Mouse (Mus musculus): ENCODE measurements around the gene Ncam1. TPM values are rescaled to one million over a fixed set of nuclear protein-coding genes. Genes with fewer than 3 reads are reported as not detected.

The Ncam1 gene
- total RNA-seq, 2 experiments from 2014 or later, result 10.9 to 12.0 TPM

- ATAC-seq (ENCODE audit: poor library complexity, severe bottlenecking), result no peak
Measured at GRCm38 (mm10) chr9:49570731-49571694, 227.7 kb downstream of the Ncam1 start.

DNA sequence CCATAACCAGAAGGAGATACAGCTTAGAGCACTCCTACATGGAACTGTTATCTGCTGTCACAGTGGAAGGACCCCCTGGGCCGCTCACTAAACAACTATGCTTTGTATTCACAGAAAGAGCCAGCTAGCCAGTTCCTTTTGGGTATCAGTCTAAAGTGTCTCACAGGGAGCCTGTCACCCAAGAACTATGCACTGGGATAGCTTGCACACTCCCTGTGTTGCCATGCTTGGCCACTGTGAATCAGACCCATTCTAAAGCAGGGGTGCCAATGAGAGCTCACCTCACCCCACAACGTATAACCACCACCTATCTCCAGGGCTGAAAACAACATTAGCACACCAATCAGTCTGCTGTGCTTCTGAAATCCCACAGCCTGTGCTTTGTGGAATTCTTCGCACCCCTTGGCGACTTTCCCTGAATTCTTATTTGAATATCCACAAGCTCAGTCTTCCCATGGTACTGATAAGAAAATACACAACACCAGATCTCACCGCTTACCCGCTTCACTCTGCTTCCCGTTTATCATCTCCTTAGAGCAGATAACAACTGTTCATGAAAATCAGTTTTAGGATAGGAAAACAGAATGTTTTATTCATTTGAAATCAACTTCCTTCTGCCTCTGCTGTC lies 228.6 kb downstream of the Ncam1 start:
- ATAC-seq (ENCODE audit: poor library complexity, severe bottlenecking), result no peak

DNA sequence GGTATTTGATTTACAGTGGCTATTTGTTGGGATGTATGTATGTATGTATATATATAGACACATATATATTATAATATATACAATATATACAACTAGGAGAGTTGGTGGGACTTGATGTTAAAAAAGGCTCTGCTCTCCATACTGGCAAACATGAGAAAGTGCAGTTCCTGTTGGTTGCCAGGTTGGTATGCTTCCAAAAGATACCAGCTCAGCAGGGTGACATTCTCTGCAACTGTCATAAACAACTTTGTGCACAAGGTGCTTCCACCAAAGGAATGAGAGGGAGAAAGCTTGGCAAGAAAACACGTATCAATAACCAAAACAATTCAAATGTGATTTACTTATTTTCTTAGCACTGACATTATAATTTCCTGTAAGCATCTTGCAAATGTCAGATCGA lies 232.9 kb downstream of the Ncam1 start:
- ATAC-seq (ENCODE audit: poor library complexity, severe bottlenecking), result no peak

DNA sequence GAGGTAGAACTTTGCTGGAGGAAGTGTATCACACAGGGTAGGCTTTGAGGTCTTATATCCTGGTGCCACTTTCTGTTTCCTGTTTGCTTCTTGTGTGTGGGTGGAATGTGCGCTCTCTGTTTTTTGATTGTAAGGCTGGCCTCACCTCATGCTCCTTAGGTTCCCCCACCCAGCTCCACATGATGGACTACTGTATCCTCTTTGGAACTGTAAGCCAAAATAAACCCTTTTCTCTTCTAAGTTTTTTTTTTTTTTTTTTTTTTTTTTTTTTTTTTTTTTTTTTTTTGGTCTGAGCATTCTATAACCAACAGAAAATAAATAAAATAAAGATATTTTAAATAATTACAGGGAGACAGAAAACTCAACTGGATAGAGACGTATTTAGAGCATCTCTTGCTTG lies 239.8 kb downstream of the Ncam1 start:
- no peak for ATAC-seq (ENCODE audit: poor library complexity, severe bottlenecking)

- ATAC-seq (ENCODE audit: poor library complexity, severe bottlenecking), result peak; percentile 43; the same call in 1 of the 2 replicates
Measured at GRCm38 (mm10) chr9:49551353-49551752, 247.4 kb downstream of the Ncam1 start.

- no peak for ATAC-seq (ENCODE audit: poor library complexity, severe bottlenecking)
Measured at GRCm38 (mm10) chr9:49542593-49542992, 256.1 kb downstream of the Ncam1 start.

DNA sequence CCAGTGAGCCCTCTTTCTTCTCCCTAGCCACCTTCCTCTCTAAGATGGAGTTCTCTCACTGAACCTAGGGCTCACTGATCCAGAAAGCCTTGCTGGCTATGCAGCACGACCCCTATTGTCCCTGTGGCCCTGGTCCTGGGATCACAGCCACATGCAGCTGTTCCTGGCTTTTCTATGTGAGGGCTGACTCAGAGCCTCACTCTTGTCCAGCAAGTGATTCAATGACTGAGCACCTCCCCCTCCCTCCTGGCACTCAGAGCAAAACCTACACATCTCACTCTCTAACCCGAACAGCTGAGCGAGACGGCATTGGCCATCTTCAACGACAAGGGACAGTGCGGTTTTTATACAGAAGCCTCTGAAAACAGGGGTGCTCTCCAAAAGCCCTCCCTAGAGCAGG lies 260.9 kb downstream of the Ncam1 start:
- ATAC-seq (ENCODE audit: poor library complexity, severe bottlenecking), result no peak

- no peak for ATAC-seq (ENCODE audit: poor library complexity, severe bottlenecking)
Measured at GRCm38 (mm10) chr9:49536593-49536992, 262.1 kb downstream of the Ncam1 start.

DNA sequence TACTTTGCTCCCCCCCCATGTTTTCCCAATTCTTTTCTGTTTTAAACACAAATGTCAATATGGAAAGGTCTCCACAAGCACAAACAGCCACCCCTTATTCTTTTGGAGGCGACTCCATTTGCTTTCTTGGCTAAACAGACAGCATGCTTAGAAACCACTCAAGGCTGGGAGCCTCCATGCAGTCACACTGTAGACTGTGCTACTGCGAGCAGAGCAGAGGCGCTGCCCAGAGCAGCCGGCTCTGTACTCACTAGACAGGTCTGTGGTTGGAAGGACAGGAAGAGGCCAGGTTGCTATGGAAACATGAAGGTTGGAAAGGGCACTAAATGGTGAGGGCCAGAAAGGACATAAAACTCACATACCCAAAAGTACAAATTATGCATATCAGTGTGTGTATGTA lies 263.8 kb downstream of the Ncam1 start:
- ATAC-seq (ENCODE audit: poor library complexity, severe bottlenecking), result no peak

DNA sequence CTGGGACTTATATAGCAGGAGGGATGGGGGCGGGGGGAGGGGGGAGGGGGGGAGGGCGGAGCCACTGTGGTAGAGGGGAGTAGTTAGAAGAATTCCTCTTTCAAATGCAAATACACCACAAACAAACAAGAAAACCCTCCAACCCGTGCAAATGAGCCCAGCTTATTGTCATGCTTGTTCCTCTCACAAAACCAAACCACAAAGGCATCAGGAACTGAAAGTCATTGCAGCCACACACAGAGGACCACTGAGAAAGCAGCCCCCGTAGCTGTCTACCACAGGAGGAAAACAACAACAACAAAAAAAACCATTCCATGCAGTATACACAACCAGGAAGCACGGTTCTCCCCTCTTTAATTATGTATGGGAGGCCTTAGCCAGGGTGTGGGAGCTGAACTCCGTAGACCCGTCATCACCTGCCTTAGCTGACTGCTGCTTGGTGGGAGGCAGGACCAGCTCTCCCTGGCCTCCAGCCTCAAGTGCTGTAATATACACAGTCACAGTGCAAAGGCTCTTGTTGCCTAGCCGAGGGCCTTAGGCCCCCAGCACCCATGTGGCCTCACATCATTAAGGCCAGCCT lies 264.7 kb downstream of the Ncam1 start:
- ATAC-seq (ENCODE audit: poor library complexity, severe bottlenecking), result peak; percentile 74

DNA sequence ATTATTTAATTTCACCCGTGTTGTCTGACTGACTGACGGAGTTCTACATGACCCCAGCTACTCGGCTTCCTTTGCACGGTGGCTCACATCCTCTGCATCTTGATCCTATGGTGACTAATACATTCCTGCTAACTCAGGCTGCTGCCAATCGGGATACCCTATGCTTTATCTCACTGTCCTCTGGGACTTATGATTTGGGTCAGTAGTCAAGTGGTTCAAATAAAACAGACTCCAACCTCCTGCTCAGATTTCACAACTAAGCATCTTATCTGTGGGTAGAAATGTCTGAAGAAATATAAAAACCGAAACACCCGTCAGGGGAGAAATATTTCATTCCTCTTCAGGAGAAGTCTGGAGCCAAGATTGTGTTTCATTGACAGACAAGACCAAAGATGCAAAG lies 265.3 kb downstream of the Ncam1 start:
- no peak for ATAC-seq (ENCODE audit: poor library complexity, severe bottlenecking)

GRCm38 (mm10) chr9:49531833-49532232 lies 266.9 kb downstream of the Ncam1 start:
- no peak for ATAC-seq (ENCODE audit: poor library complexity, severe bottlenecking)

DNA sequence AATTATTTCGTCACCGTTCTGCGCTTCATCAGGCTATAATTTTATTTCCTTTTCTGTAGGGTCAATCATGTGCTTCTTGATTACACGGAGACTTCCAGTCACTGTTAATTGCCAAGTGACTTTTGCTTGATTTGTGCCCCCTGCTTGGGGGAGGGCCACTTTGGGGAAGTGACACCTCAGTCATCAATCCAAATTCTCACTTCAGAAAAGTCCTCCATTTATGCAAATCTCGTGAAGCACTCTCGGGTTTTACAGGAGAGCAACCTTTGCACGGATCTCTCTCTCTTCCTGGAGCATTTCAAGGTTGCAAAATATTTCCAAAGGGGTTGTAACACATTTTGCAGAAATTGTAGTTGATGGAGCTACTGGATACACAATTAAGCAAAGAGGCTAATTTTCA lies 267.5 kb downstream of the Ncam1 start:
- ATAC-seq (ENCODE audit: poor library complexity, severe bottlenecking), result no peak

DNA sequence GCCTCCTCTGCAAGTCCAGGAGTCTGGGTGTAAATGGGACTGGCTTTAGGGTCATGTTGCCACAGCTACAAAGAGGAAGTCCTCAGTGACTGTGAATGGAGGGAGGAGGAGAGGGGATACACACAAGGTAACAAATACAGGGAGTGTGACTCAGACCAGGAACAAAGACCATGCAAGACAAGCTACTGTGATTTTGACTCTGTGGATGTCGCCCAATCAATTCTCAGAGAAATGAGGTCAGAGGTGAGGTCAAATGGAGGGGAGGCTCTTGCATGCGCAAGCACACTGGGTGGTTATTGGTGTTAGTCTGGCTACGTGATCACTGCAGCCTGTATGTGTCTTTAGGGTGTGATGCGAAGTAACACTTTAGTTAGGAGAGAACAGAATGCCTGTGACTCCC lies 268.0 kb downstream of the Ncam1 start:
- peak; percentile 16; the same call in 1 of the 2 replicates for ATAC-seq (ENCODE audit: poor library complexity, severe bottlenecking)

DNA sequence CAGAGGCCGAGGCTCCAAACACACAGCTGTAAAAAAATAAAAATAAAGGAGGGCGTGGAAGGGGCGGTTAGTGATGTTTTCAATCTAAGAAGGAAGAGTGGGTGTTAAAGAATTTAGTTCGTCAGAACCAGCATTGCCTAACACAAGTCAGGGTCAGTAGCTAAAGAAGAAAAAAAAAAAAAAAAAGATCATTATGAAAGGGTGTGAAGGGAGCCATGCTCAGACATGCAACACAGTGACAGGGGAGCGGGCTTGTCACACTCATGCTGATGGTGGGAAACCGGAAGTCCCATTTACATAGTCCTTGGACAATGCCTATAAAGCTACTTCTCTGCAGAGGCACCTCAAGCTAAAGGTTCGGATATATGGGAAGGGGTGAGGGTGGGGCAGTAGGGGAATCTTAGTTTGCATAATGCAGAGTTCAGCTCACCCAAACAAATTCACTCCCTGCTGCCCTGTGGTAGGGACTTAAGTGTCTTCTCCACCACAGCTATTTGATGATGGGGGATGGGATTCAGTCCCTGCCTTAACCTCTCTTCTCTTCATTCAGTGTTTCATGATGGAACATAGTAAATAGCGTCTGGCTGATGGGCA lies 269.3 kb downstream of the Ncam1 start:
- ATAC-seq (ENCODE audit: poor library complexity, severe bottlenecking), result no peak

- no peak for ATAC-seq (ENCODE audit: poor library complexity, severe bottlenecking)
Measured at GRCm38 (mm10) chr9:49528943-49529342, 269.8 kb downstream of the Ncam1 start.

GRCm38 (mm10) chr9:49528026-49528425 lies 270.7 kb downstream of the Ncam1 start:
- no peak for ATAC-seq (ENCODE audit: poor library complexity, severe bottlenecking)

DNA sequence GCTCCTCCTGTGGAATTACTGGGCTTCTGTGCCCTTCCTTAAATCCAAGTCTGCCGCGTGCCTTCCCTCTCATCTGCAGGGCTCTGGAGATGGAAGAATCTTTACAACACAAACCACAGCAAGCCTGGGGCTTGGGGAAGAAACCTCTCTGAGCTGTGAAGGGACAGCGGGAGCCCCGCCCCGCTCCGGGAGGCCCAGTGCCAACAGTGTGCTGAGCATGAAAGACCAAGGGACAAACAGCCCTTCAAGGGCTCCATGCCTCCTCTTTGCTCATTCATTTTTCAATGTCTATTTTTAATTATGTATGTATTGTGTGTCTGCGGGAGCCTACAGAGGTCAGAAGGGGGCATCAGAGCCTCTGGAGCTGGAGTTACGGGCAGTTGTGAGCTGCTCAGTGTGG lies 271.4 kb downstream of the Ncam1 start:
- ATAC-seq (ENCODE audit: poor library complexity, severe bottlenecking), result no peak

DNA sequence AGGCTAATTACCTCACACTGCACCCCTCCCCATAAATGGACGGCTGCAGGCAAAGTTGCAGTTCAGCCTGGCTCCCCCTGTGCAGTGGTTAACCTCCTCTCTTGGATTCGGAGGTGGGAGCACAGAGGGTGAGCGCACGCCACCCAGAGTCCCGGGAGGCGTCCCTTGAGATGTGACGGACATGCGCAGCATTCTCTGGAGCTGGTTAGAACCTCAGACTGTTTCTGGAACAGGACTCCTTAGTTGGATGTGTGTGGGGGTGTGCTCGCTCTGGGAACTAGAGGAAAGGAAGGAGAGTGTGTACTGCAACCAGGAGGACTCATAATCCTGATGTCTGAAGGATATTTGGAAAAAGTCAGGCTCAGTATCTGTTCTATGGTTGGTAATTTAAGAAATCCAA lies 274.0 kb downstream of the Ncam1 start:
- ATAC-seq (ENCODE audit: poor library complexity, severe bottlenecking), result no peak

GRCm38 (mm10) chr9:49523881-49524280 lies 274.8 kb downstream of the Ncam1 start:
- ATAC-seq (ENCODE audit: poor library complexity, severe bottlenecking), result no peak

DNA sequence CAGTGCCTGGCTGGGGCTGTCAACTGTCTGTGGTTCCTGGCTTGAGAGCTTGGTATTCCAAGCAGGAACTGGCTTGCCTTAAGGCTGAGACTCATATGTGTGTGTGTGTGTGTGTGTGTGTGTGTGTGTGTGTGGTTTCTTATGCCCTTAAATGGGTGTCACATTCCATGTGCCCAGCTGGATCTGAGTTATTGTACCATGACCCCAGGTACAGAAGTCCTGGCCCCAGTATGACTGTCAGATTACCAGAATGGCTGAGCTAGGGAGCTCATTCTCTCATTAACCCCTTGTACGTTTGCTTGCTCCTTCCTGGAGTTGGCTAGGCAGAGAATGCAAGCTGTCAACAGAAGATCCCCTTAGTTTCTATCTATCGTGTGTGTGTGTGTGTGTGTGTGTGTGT lies 284.4 kb downstream of the Ncam1 start:
- no peak for ATAC-seq (ENCODE audit: poor library complexity, severe bottlenecking)

All from megakaryocyte, adult 5-6 weeks (primary cell).